Mouse (Mus musculus) kidney, adult 2 months (tissue): ENCODE measurements at regions not wholly inside any gene's neighbourhood (a gene's known extent, or its start where the extent isn't known, plus 50 kb on each side); places are given as distances from the start of the nearest gene placed in this dataset.

Experiments
- DNase-seq: peaks from one replicate; pipeline ENCODE4 v3.0.0; 2021
- H3K27ac ChIP-seq: fragments of 200-500 bp; 2 replicates; pipeline ENCODE4 v1.5.1; 2012; ENCODE audit warnings: low read depth, low read length, control low read depth, inconsistent platforms; ENCODE audit not compliant: insufficient read depth
- H3K27me3 ChIP-seq: fragments of 200-500 bp; replicated peaks from 2 replicates; pipeline ENCODE4 v1.6.1; 2012; ENCODE audit warnings: mild to moderate bottlenecking, moderate library complexity, low read length, inconsistent platforms; ENCODE audit not compliant: control insufficient read depth, insufficient read depth
- H3K36me3 ChIP-seq: fragments of 200-500 bp; 2 replicates; pipeline ENCODE4 v1.6.1; 2012; ENCODE audit warnings: mild to moderate bottlenecking, moderate library complexity, low read length, inconsistent platforms; ENCODE audit not compliant: control insufficient read depth, insufficient read depth
- H3K4me1 ChIP-seq: fragments of 200-500 bp; 2 replicates; pipeline ENCODE4 v1.6.1; 2011; ENCODE audit warnings: low read length; ENCODE audit not compliant: control insufficient read depth, insufficient read depth
- H3K4me3 ChIP-seq: fragments of 200-500 bp; 2 replicates; pipeline ENCODE4 v1.5.1; 2011; ENCODE audit warnings: mild to moderate bottlenecking, low read depth, low read length, control low read depth; ENCODE audit not compliant: insufficient read depth
- CTCF ChIP-seq: fragments of 200-500 bp; conservative IDR thresholded peaks from 2 replicates; pipeline ENCODE4 v1.5.1; 2011; ENCODE audit warnings: low read depth, mild to moderate bottlenecking, control low read depth, low read length, moderate library complexity, mixed read lengths; ENCODE audit not compliant: insufficient read depth, insufficient read length
- POLR2A ChIP-seq: fragments of 200-500 bp; IDR thresholded peaks from one replicate; pipeline ENCODE4 v1.6.1; 2011; ENCODE audit warnings: low read depth, low read length, control low read depth
- WGBS: fragments of 180-500 bp; shearing (Covaris S2); methylation state at CpG from one replicate; pipeline ENCODE4 v1.1.7; 2018; 5-methylcytosine and 5-hydroxymethylcytosine counted together

DNA sequence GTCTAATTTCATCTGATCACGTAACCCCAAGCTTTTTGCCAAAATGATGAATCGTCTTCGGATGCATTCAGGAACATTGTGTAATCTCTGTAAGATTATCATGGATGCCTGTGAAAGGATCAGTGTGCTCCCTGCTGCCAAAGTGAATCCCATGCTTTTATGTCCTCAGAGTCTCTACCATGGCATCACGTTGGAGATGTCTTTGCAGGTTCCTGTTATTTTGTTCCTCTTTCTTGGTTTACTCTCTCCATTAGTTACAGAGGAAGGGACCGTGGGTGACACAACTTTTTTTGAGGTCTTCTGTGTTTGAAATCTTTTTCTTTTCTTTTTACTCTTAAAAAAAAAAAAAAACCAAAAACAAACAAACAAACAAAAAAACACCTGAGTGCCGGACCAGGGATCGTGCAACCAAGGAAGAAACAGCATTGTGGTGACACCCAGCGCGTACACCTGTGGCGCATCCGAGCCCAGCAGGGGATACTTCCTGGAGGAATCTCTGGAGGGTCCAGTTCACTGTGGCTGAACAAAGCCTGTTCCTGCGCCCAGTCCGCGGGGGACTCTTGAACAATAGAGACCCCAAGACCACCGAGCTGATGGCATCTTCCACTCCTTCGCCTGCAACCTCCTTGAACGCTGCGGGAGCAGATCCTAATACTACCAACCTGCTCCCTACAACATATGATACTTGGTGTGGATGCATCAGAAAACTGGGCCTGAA, 180.6 kb downstream of the Dusp6 start:
- Histone ChIP-seq H3K4me3 (no peak overlapping the region), H3K4me1 (no peaks in the 10 kb centered on the region), H3K27ac (no peak overlapping the region), H3K27me3 (no peaks in the 10 kb centered on the region), H3K36me3 (no peaks in the 10 kb centered on the region)
- no peak for TF ChIP-seq POLR2A
- no peak for TF ChIP-seq CTCF
- 94% methylated on average over 18 of the region's 18 CpGs for WGBS
- DNase-seq, result no peak

DNA sequence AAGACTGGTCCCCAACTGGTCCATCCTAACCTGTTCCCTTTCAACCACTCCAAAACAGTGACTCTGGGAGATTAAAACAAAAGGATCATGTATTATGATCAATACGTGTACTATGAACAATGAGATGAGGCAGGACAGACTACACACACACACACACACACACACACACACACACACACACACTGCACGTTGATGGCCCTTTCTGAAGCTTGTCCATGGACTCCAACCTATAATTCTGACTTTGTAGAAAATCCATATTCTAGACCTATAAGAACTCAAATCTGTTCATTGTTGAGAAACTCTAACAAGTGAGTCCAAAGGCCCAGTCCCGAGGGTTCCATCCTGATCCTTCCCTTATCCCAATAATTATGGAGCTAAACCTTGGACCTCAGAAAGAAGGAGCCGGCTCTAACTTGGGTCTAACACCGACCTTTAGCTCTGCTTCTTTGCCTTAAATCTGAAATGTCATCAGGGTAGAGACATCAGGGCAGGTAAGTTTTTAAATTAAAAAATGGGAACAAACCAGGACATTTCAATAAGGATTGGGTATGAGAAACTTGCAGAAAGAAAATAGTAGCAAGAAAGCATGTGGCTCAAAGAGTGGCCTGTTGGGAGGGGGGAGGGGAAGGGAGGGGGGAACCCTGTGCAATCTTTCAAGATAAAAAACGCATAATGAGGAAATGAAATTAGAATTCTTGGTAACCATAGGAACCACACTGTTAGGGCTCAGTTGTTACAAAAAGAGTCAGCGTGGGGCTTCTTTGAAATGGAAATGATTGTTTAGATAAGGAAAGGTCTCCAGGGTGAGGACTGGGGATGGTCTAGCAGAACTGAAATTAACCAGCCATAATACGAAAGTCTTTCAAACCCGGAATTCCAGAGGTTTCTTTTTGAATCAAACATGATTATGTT, 187.9 kb downstream of the Dusp6 start:
- WGBS, result 56% methylated on average over 9 of the region's 9 CpGs

DNA sequence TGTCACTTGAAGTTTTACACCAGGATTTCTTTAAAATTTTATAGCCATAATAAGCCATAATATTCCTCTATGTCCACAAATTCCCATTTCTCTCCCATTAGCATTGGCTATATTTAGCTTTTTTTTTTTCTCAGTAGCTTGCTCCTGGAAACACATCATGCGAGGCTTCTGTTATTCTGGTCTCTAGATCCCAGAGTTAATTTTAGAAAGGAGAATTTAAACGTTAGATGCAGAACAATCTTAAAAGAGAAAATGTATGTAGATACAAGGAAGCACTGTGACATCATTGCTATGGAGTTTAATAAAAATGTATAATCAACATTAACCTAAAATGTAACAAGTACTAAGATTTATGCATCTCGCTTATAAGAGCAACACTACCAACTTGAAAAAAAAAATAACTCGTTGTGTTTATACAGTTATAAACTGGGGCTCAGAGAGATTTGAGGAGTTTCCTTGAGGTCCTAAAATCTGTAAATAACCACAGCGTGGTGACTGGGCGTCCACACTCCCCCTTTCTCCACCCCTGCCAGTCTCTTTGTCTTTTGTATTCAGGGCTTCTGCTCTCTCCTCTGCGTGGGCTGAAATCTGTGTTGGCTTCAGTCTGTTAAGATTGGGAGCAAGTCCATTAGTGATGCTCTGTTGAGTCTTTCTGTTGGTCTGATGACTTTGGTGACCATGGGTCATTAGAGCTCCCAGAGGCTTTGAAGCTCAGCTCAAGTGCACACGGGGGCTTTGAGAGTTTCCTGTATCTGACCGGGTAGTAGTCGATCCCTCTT, 188.8 kb downstream of the Dusp6 start:
- Histone ChIP-seq H3K4me3 (no peak overlapping the region), H3K4me1 (no peaks in the 10 kb centered on the region)

More for the DNA sequence above, 187.9 kb downstream of the Dusp6 start:
- Histone ChIP-seq H3K27me3 (no peaks in the 10 kb centered on the region; the same call in 1 of the 2 replicates), H3K4me3 (no peak overlapping the region), H3K4me1 (no peaks in the 10 kb centered on the region), H3K27ac (no peak overlapping the region), H3K36me3 (no peaks in the 10 kb centered on the region)
- no peak for TF ChIP-seq POLR2A
- TF ChIP-seq CTCF, result no peak
- DNase-seq, result no peak

DNA sequence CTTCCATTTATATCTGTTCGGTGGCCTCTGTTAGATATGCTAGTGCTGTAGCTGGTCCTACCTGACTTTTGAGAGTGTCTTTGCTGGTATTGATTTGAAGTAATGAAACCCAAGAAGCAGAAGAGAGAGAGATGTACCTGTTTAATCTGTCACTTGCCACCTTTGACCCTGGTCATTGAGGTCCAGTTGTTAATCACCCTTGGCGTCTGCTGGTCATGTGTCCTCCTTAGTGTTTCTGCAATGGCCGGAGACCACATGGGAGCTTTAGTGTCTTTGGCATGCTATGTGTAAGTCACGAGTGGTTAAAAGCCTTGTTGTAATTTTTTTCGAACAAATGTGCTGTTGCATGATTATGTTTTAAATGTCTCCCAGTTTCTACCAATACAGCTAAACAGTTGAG, 193.1 kb downstream of the Dusp6 start:
- 87% methylated on average over 5 of the region's 5 CpGs for WGBS
- Histone ChIP-seq H3K27ac (no peak overlapping the region), H3K4me3 (no peak overlapping the region), H3K36me3 (no peaks in the 10 kb centered on the region), H3K27me3 (no peaks in the 10 kb centered on the region), H3K4me1 (peaks cover 3% of the 10 kb centered on the region; the same call in 1 of the 2 replicates)
- TF ChIP-seq POLR2A, result no peak
- TF ChIP-seq CTCF, result no peak
- no peak for DNase-seq

More for the DNA sequence above, 188.8 kb downstream of the Dusp6 start:
- Histone ChIP-seq H3K27me3 (no peaks in the 10 kb centered on the region; the same call in 1 of the 2 replicates), H3K27ac (no peak overlapping the region), H3K36me3 (no peaks in the 10 kb centered on the region)
- no peak for DNase-seq
- no peak for TF ChIP-seq POLR2A
- no peak for TF ChIP-seq CTCF
- WGBS, result 29% methylated on average over 10 of the region's 10 CpGs

DNA sequence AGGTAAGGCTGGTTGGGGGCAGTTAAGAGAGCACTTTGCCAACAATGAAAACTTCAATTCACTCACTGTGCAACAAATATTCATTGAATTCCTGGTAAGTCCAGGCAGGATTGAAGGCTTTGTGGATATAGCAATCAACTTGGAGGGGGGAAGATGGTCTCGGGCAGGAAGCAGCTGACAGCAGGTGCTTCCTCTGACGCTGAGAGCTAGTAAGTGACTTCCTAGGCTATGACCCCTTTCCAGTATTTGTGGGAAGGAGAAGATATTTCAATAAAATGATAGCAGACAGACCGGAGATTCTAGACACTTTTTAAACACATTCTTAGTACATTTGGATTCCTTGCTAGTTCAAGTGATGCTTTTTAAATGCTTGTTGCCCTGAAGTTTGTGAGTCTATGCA, 195.0 kb downstream of the Dusp6 start:
- no peaks in the 10 kb centered on the region for H3K27me3 ChIP-seq
- H3K4me1 ChIP-seq, result peaks cover 5% of the 10 kb centered on the region; the same call in 1 of the 2 replicates
- WGBS, result 59% methylated on average over 3 of the region's 3 CpGs
- DNase-seq, result peak; percentile 55
- H3K4me3 ChIP-seq, result no peak overlapping the region
- no peak overlapping the region for H3K27ac ChIP-seq
- no peaks in the 10 kb centered on the region for H3K36me3 ChIP-seq
- TF ChIP-seq CTCF (no peak), POLR2A (no peak)

DNA sequence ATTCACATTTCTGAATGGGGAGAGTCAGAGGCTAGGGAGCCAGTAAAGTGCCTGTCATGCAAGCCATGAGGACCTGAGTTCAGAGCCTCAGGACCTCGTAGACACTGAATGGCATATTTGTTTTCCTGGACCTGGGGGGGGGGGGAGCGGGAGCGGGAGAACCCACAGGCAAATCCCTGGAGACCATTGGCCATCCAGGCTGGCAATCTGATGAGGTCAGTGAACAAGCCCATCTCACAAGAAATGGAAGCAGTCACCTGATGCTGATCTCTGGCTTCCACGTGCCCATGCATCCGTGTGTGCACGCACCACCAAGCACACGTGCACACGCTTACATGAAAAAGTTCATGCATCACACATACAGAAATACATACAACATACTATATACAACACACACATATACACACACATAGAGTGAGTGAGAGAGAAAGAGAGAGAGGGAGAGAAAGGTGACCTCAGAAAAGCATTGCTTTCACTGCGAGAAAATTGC, 196.2 kb downstream of the Dusp6 start:
- WGBS, result 75% methylated on average over 9 of the region's 9 CpGs
- TF ChIP-seq POLR2A, result no peak
- TF ChIP-seq CTCF, result no peak
- Histone ChIP-seq H3K27ac (no peak overlapping the region), H3K4me1 (peaks cover 5% of the 10 kb centered on the region; the same call in 1 of the 2 replicates), H3K36me3 (no peaks in the 10 kb centered on the region), H3K4me3 (no peak overlapping the region), H3K27me3 (no peaks in the 10 kb centered on the region)
- no peak for DNase-seq
